Mouse (Mus musculus): ENCODE results near the gene C1qtnf4.
A peak's percentile ranks its signal among the peaks of the same experiment; 100 is the strongest.
"Not testable (repeated sequence)": the region's sequence is repeated elsewhere in the genome, so short reads cannot be mapped to it uniquely, and the experiment has no call there.

C1qtnf4 gene

DNA sequence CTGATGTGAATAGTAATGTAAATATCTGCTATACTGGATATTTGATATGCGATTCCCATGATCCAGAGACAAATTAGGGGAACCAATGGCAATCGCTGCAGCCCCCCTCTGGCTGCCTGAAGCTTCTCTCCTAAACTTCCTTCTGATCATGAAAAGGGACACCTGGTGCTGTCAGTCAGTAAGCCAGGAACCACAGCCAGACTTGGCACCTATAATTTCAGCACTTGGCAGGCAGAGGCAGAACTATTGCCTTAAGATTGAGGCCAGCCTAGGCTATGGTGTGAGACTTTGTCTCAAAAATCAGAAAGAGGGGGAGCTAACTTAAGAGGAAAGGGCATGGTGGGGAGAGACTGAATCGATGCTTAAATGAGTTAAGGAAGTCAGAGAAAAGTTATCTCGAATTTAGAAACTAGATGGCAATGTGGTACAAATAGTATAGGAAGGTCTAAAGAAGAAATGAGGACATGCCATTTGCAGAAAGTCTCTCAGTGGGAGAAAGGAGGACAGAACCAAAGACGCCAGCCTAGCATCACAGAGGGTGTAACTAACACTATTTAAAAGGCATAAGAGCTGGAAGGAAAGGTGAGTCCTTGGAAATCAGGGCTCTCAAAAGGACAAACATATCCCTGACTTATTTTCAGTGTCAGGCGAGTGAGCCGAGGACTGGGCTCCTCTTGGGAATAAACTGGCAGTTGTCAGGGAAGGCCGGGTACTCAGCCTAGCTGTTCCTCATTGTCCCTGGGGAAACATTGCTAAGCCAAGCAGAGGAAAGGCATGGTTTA, 14.3 kb upstream of the C1qtnf4 start:
- Histone ChIP-seq H3K36me3 (ENCODE audit: control insufficient read depth, insufficient read depth, low read length, poor library complexity, severe bottlenecking) (no peaks in the 10 kb centered on the region; the same call in 1 of the 2 replicates), H3K27me3 (ENCODE audit: control insufficient read depth, insufficient read depth, low read length, poor library complexity, severe bottlenecking) (no peaks in the 10 kb centered on the region)
- no peak for DNase-seq (ENCODE audit: low read depth, low spot score)

DNA sequence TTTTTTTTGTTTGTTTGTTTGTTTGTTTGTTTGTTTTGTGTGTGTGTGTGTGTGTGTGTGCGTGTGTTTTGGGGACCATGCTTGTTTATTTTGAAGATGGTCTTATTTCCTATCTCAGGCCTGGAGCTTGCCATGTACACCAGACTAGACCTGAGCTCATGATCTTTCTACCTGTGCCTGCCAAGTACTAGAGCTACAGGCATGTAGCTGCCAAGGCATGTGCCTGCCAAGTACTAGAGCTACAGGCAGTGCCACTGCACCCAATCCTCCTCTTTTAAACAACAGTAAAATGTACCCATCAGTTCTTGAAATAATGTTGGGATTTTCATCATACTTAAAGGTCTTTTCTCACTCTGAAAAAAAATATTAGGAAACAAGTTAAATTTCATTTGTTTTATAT, 11.6 kb upstream of the C1qtnf4 start:
- Histone ChIP-seq H3K36me3 (ENCODE audit: control insufficient read depth, insufficient read depth, low read length, poor library complexity, severe bottlenecking) (no peaks in the 10 kb centered on the region), H3K27me3 (ENCODE audit: control insufficient read depth, insufficient read depth, low read length, poor library complexity, severe bottlenecking) (no peaks in the 10 kb centered on the region)
- DNase-seq (ENCODE audit: low read depth, low spot score): no peak

DNA sequence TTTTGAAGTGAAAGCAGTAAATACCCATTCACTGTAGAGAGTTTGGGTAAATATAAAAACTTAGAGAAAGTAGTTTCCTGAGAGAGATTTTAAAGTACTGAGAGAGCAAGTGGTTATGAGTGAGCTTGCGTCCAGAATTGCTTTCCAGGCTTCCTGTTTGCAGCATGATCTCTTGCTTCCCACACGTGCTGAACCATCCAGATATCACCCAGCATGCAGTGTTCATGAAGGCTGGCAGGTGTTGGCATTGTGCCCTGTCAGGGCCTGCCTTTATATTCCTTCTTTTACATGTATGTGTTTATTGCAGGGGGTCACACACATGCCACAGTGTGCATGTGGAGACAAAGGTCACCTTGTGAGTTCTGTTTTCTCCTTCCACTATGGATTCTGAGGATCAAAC, 10.4 kb upstream of the C1qtnf4 start:
- no peak for DNase-seq (ENCODE audit: low read depth, low spot score)
- no peaks in the 10 kb centered on the region for H3K27me3 ChIP-seq (ENCODE audit: control insufficient read depth, insufficient read depth, low read length, poor library complexity, severe bottlenecking)

DNA sequence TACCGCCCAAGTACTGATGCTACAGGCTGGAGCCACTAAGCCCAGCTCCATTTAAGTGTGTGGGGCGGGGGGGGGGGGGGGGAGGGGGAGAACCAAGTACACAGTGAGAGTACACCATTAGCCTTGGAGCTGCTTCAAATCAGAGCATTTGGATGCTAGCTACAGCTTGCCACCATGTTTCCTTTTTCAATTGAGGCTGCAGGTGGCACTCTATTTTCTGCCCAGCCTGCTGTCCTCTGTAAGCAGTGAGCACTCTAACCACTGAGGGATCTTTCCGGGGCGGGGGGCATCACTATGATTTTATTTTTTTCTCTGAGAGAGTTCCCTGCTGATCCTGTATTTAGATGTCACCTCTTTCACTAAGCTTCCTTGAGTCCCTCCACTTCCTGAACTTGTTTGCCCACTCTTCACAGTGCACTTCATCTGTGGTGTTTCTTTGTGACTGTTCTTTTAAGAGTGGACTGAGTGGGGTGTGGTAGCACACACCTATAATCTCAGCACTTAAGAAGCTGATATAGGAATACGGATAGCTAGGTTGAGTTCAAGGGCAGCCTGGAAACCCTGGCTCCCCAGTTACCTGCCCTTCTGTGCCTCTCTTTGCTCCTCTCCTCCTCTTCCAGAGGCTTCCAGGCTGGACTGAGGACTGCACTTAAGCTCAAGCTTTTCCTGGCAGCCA, 7.9 kb upstream of the C1qtnf4 start:
- Histone ChIP-seq H3K36me3 (ENCODE audit: control insufficient read depth, insufficient read depth, low read length, poor library complexity, severe bottlenecking) (no peaks in the 10 kb centered on the region), H3K27me3 (ENCODE audit: control insufficient read depth, insufficient read depth, low read length, poor library complexity, severe bottlenecking) (no peaks in the 10 kb centered on the region)
- DNase-seq (ENCODE audit: low read depth, low spot score): no peak

More for the DNA sequence above, 10.4 kb upstream of the C1qtnf4 start:
- H3K36me3 ChIP-seq (ENCODE audit: control insufficient read depth, insufficient read depth, low read length, poor library complexity, severe bottlenecking): no peaks in the 10 kb centered on the region

DNA sequence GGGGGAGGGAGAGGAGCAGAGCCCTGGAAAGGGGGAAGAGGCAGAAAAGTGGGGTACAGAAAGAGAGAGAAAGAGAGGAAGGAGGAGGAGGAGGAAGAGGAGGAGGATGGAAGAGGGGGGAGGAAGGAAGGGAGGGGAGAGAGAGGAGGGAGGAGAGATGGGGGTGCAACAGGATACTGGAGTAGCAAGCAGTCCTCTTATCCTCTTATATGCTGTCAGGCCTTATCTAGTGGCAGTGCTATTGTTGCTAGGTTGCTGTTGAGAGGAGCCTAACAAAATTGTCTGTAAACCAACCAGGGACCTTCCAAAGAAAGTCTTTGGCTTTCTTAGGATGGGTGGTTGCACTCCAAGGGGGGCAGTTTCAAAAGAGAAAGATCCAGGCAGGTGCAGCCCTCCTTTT, 6.2 kb upstream of the C1qtnf4 start:
- H3K36me3 ChIP-seq (ENCODE audit: control insufficient read depth, insufficient read depth, low read length, poor library complexity, severe bottlenecking): no peaks in the 10 kb centered on the region
- H3K27me3 ChIP-seq (ENCODE audit: control insufficient read depth, insufficient read depth, low read length, poor library complexity, severe bottlenecking): no peaks in the 10 kb centered on the region
- DNase-seq (ENCODE audit: low read depth, low spot score): no peak

DNA sequence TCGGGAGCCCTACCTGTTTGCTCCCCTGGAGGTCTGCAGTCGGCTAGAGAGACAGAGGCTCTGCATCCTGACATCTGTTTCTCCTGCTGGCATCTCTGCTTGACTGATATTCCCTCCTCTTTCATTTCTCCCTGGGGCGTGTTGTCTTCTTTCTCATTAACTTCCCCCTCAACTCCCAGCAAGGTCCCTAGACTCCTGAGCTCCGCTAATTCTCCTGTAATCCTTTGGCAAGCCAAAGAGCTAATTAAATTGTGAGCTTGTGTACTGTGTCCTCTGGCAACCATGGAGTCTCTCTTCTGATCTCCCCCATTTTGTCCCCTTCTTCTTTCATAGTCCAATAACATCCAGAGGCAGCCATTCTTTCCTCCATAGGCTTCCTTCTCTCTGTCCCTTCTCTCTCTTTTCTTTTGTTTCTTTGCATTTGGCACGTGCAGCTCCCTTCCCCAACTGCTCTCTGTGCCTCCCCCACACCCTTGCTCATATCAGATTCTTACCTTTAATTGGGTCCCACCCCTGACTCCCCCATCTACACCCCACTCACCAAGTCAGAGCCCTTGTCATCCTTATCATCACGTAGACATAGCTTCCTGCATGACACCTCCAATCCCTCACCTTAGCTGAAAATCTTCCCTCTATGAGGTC, 5.4 kb upstream of the C1qtnf4 start:
- Histone ChIP-seq H3K36me3 (ENCODE audit: control insufficient read depth, insufficient read depth, low read length, poor library complexity, severe bottlenecking) (no peaks in the 10 kb centered on the region), H3K27me3 (ENCODE audit: control insufficient read depth, insufficient read depth, low read length, poor library complexity, severe bottlenecking) (peaks cover 2% of the 10 kb centered on the region; the same call in 1 of the 2 replicates)
- no peak for DNase-seq (ENCODE audit: low read depth, low spot score)

DNA sequence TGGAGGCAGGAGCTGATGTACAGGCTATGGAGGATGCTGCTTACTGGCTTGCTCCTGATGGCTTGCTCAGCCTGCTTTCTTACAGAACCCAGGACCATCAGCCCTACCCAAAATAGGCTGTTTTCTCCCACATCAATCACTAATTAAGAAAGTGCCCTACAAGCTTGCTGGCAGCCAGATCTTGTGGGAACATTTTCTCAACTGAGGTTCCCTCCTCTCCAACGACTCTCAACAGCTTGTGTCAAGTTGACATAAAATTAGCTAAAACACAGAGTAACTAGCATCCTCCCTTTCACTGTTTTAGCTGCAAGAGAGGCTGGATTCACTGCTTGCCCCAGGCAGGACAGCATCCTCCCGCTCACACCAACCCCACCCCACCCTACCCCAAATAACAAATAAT, 3.8 kb upstream of the C1qtnf4 start:
- no peaks in the 10 kb centered on the region for H3K36me3 ChIP-seq (ENCODE audit: control insufficient read depth, insufficient read depth, low read length, poor library complexity, severe bottlenecking)
- no peak for DNase-seq (ENCODE audit: low read depth, low spot score)
- H3K27me3 ChIP-seq (ENCODE audit: control insufficient read depth, insufficient read depth, low read length, poor library complexity, severe bottlenecking): peaks cover 2% of the 10 kb centered on the region; the same call in 1 of the 2 replicates

DNA sequence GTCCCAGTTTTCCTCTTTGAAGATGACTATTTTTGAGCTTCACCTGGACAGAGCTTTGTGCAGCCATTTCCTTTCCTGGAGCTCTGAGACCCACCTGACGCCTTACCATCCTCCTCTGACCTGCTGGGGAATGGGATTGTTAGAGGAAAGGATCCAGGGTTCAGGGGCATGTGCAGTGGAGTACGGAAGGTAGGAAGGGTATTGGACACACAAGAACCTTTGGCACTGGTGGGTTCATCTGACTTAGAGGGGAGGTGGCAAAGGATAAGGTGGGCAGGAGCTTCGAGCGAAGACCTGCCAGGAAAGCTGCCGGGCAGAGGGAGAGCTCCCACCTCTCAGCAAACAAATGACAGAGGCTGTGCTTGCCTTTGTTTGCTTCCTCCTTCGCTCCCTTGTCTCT, 776 bp downstream of the C1qtnf4 start:
- Histone ChIP-seq H3K36me3 (ENCODE audit: control insufficient read depth, insufficient read depth, low read length, poor library complexity, severe bottlenecking) (no peaks in the 10 kb centered on the region), H3K27me3 (ENCODE audit: control insufficient read depth, insufficient read depth, low read length, poor library complexity, severe bottlenecking) (peaks cover 2% of the 10 kb centered on the region; the same call in 1 of the 2 replicates)
- DNase-seq (ENCODE audit: low read depth, low spot score): no peak

DNA sequence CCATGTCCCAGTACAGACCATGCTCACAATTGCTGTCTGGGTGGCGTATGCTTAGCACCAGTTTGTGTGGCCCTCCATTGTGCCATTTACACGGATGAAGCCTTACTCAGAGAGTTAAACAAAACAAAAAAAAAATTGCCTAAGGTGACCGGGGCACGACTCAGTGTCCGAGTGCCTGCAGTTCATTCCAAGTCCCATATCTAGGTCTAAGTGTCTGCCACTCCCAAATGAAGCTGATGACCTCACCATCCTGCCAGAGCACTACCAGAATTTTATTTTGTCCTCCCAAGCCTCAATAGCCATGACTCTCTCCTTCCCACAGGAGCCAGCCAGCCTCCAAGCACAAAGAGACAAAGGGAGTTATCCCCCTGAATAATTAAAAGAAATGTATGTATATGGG, 2.0 kb downstream of the C1qtnf4 start:
- Histone ChIP-seq H3K36me3 (ENCODE audit: control insufficient read depth, insufficient read depth, low read length, poor library complexity, severe bottlenecking) (no peaks in the 10 kb centered on the region), H3K27me3 (ENCODE audit: control insufficient read depth, insufficient read depth, low read length, poor library complexity, severe bottlenecking) (peaks cover 2% of the 10 kb centered on the region; the same call in 1 of the 2 replicates)
- no peak for DNase-seq (ENCODE audit: low read depth, low spot score)

DNA sequence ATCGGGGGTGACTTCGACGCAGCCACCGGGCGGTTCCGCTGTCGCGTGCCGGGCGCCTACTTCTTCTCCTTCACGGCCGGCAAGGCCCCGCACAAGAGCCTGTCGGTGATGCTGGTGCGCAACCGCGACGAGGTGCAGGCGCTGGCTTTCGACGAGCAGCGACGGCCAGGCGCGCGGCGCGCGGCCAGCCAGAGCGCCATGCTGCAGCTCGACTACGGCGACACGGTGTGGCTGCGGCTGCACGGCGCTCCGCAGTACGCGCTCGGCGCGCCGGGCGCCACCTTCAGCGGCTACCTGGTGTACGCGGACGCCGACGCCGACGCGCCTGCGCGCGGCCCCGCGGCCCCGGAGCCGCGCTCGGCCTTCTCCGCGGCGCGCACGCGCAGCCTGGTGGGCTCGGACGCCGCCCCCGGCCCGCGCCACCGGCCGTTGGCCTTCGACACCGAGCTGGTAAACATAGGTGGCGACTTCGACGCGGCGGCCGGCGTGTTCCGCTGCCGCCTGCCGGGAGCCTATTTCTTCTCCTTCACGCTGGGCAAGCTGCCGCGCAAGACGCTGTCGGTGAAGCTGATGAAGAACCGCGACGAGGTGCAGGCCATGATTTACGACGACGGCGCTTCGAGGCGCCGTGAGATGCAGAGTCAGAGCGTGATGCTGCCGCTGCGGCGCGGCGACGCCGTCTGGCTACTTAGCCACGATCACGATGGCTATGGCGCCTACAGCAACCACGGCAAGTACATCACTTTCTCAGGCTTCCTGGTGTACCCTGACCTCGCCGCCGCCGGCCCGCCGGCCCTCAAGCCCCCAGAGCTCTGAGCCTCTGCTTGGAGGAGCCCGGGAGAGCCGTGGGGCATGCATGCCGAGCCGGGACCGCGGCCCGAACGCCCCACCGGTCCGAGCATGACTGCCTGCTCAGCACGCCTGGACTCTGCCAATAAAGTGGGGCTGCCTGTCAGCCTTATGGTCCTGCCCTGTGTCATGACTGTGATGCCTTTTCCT, 4.2 kb downstream of the C1qtnf4 start:
- DNase-seq (ENCODE audit: low read depth, low spot score): peak; percentile 66
- H3K27me3 ChIP-seq (ENCODE audit: control insufficient read depth, insufficient read depth, low read length, poor library complexity, severe bottlenecking): peaks cover 2% of the 10 kb centered on the region; the same call in 1 of the 2 replicates

DNA sequence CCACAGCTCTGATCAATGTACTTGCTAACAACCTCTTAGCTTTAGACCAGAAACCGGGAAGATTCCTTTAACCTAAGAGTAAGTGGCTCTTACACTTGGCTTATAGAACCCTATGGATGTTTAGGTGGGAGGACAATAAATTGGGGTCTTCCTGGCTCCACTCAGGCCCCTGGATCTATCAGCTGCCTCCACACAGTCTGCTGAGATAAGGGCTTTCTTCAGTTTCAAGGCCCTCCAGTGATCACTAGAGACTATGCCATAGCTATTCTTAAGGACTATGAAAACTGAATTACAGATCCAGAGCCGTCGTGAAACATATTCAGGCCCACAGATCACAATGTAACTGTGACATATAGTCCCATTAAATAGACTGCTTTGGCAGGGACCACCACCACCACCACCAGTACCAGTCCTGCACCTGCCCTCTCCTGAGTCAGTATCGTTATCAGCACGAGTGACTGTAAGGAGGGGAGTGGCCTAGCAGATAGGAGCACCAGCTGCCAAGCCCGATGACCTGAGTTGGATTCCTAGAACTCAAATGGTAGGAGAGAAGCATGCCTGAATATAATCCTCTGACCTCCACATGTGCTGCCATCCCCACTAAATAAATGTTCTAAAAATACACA, 8.1 kb downstream of the C1qtnf4 start:
- no peaks in the 10 kb centered on the region for H3K27me3 ChIP-seq (ENCODE audit: control insufficient read depth, insufficient read depth, low read length, poor library complexity, severe bottlenecking)
- DNase-seq (ENCODE audit: low read depth, low spot score): no peak
- H3K36me3 ChIP-seq (ENCODE audit: control insufficient read depth, insufficient read depth, low read length, poor library complexity, severe bottlenecking): peaks cover 9% of the 10 kb centered on the region; the same call in 1 of the 2 replicates

More for the DNA sequence above, 4.2 kb downstream of the C1qtnf4 start:
- no peaks in the 10 kb centered on the region for H3K36me3 ChIP-seq (ENCODE audit: control insufficient read depth, insufficient read depth, low read length, poor library complexity, severe bottlenecking)

DNA sequence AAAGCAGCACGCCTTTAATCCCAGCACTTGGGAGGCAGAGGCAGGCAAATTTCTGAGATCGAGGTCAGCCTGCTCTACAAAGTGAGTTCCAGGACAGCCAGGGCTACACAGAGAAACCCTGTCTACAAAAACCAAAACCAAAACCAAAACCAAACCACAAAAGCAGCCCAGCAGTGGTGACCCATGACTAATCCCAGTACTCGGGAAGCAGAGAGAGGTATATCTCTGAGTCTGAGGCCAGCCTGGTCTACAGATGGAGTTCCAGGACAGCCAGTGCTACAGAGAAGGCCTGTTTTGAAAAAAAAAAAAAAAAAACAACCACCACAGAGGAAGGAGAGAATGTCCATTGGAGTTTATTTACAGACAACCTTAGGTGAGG, 8.6 kb downstream of the C1qtnf4 start:
- H3K27me3 ChIP-seq (ENCODE audit: control insufficient read depth, insufficient read depth, low read length, poor library complexity, severe bottlenecking); DNase-seq (ENCODE audit: low read depth, low spot score); H3K36me3 ChIP-seq (ENCODE audit: control insufficient read depth, insufficient read depth, low read length, poor library complexity, severe bottlenecking): not testable (repeated sequence)

DNA sequence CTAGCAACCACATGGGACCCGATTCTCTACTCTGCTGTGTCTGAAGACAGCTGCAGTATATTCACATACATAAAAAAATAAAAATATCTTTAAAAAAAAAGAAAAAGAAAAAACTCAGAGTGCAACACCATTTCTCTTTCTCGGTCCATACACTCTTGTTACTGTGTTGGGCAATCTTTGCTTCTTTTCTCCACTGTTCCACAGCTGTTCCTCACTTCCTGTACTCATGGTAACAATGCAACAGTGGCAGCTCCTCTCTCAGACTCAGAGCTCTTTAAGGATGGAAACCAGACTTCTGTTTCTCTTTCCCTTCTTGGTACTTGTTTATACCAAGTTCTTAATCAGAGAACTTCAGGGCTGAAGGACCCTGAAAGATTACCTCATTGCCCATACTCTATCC, 17.7 kb downstream of the C1qtnf4 start:
- H3K36me3 ChIP-seq (ENCODE audit: control insufficient read depth, insufficient read depth, low read length, poor library complexity, severe bottlenecking): peaks cover 5% of the 10 kb centered on the region; the same call in 1 of the 2 replicates
- H3K27me3 ChIP-seq (ENCODE audit: control insufficient read depth, insufficient read depth, low read length, poor library complexity, severe bottlenecking): no peaks in the 10 kb centered on the region
- DNase-seq (ENCODE audit: low read depth, low spot score): no peak

Data from splenic B cell, adult 2 months (primary cell).